Mouse (Mus musculus) lung, embryonic 15.5 days (tissue): ENCODE results near the gene 4930402K13Rik. TPM values are rescaled to one million over a fixed set of nuclear protein-coding genes. Genes with fewer than 3 reads are reported as not detected.
"Not testable (repeated sequence)": the region's sequence is repeated elsewhere in the genome, so short reads cannot be mapped to it uniquely, and the experiment has no call there.

ENCODE experiments used
- ATAC-seq: fragments of 200-750 bp; cut with Nextera tagmentation; 2 replicates; pipeline ENCODE4 v1.8.0; 2017; ENCODE audit warnings: moderate number of reproducible peaks, borderline replicate concordance; ENCODE audit not compliant: low FRiP score, low TSS enrichment; ENCODE audit errors: extremely low read depth
- H3K27ac ChIP-seq: fragments of 300-500 bp; sonication (generic); 2 replicates; pipeline ENCODE4 v1.5.1; 2015; ENCODE audit warnings: moderate library complexity, mild to moderate bottlenecking, inconsistent platforms
- H3K27me3 ChIP-seq: fragments of 300-500 bp; sonication (generic); 2 replicates; pipeline ENCODE4 v1.6.1; 2015; ENCODE audit warnings: inconsistent platforms
- H3K36me3 ChIP-seq: fragments of 300-500 bp; sonication (generic); 2 replicates; pipeline ENCODE4 v1.6.1; 2015; ENCODE audit warnings: inconsistent platforms
- H3K4me1 ChIP-seq: fragments of 300-500 bp; sonication (generic); 2 replicates; pipeline ENCODE4 v1.6.1; 2015; ENCODE audit warnings: inconsistent platforms
- H3K4me2 ChIP-seq: fragments of 300-500 bp; sonication (generic); 2 replicates; pipeline ENCODE4 v1.6.1; 2015; ENCODE audit warnings: inconsistent platforms, mild to moderate bottlenecking, moderate library complexity
- H3K4me3 ChIP-seq: fragments of 300-500 bp; sonication (generic); 2 replicates; pipeline ENCODE4 v1.5.1; 2015; ENCODE audit warnings: mild to moderate bottlenecking, inconsistent platforms
- H3K9ac ChIP-seq: fragments of 300-500 bp; sonication (generic); 2 replicates; pipeline ENCODE4 v1.6.1; 2015; ENCODE audit warnings: inconsistent platforms
- H3K9me3 ChIP-seq: fragments of 300-500 bp; sonication (generic); 2 replicates; pipeline ENCODE4 v1.6.1; 2016; ENCODE audit warnings: inconsistent platforms
- WGBS: fragments of 180-500 bp; shearing (Covaris S2); methylation state at CpG from one replicate; pipeline ENCODE4 v1.1.7; 2015; 5-methylcytosine and 5-hydroxymethylcytosine counted together
- polyA plus RNA-seq: library from polyadenylated mRNA; unstranded; fragments of >200 nt; fragmentation: Nextera tagmentation; extraction: Ambion mirVana; gene quantifications from 2 replicates; pipeline ENCODE4 v1.2.1, GENCODE M21; 2015

4930402K13Rik gene
- polyA plus RNA-seq: not detected in 2 replicates

- Histone ChIP-seq H3K4me3 (no peak within 1 kb of the TSS), H3K4me2 (no peak within 1 kb of the TSS), H3K4me1 (no peaks in the 10 kb centered on the region), H3K36me3 (no peaks in the 10 kb centered on the region), H3K9me3 (no peaks in the 10 kb centered on the region), H3K9ac (no peak within 1 kb of the TSS), H3K27ac (no peak within 1 kb of the TSS), H3K27me3 (no peaks in the 10 kb centered on the region)
- ATAC-seq: no peak
- WGBS: 91% methylated on average over 6 of the region's 6 CpGs
Observed at GRCm38 (mm10) chrX:9104262-9104661, at the start of gene 4930402K13Rik. Gene 4930402K13Rik (plus strand): TSS chrX:9104562.

- not testable (repeated sequence) for H3K9ac ChIP-seq, H3K4me1 ChIP-seq, H3K36me3 ChIP-seq, H3K27ac ChIP-seq, ATAC-seq, H3K4me2 ChIP-seq, H3K4me3 ChIP-seq, H3K27me3 ChIP-seq, H3K9me3 ChIP-seq
- 19% methylated on average over 7 of the region's 9 CpGs for WGBS
Observed at GRCm38 (mm10) chrX:9060952-9061351, 43.4 kb upstream of the 4930402K13Rik start.

- H3K27ac ChIP-seq: no peak overlapping the region
- H3K27me3 ChIP-seq: no peaks in the 10 kb centered on the region
- no peak for ATAC-seq
- no peaks in the 10 kb centered on the region for H3K9me3 ChIP-seq
- no peak overlapping the region for H3K4me2 ChIP-seq
- no peak overlapping the region for H3K4me3 ChIP-seq
- H3K4me1 ChIP-seq: no peaks in the 10 kb centered on the region
- WGBS: 80% methylated on average over 4 of the region's 4 CpGs
- no peaks in the 10 kb centered on the region for H3K36me3 ChIP-seq
- no peak overlapping the region for H3K9ac ChIP-seq
Observed at GRCm38 (mm10) chrX:9062101-9062500, 42.3 kb upstream of the 4930402K13Rik start.

DNA sequence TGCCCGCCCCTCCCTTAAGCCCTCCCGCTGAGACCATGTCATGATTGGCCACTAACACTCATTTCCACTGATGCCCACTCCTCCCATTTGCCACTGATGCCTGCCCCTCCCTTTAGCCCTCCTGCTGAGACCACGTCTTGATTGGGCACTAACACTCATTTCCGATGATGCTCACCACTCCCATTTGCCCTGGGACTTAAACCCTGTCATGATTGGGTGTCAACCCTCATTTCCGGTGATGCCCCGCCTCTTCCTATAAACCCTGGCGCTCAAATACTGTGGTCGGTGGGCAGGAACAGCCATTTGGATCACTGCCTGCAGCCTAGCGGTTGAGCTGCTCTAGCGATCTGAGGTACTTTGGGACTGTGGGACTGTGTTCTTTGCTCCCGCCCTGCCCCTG lies 41.6 kb upstream of the 4930402K13Rik start, which contains the start of gene Fthl17f:
Fthl17f (plus strand) TSS at position 301 of the 400 bp plus-strand sequence.
- not testable (repeated sequence) for H3K27me3 ChIP-seq, H3K4me2 ChIP-seq, H3K36me3 ChIP-seq, H3K9me3 ChIP-seq, H3K27ac ChIP-seq, H3K4me1 ChIP-seq, ATAC-seq, H3K4me3 ChIP-seq, H3K9ac ChIP-seq
- WGBS: 87% methylated on average over 11 of the region's 11 CpGs

- ATAC-seq, H3K9ac ChIP-seq, H3K9me3 ChIP-seq, H3K27me3 ChIP-seq, H3K4me2 ChIP-seq, H3K4me3 ChIP-seq, H3K36me3 ChIP-seq, H3K27ac ChIP-seq, H3K4me1 ChIP-seq: not testable (repeated sequence)
- 16% methylated on average over 8 of the region's 10 CpGs for WGBS
Observed at GRCm38 (mm10) chrX:9077699-9078098, 26.7 kb upstream of the 4930402K13Rik start.

DNA sequence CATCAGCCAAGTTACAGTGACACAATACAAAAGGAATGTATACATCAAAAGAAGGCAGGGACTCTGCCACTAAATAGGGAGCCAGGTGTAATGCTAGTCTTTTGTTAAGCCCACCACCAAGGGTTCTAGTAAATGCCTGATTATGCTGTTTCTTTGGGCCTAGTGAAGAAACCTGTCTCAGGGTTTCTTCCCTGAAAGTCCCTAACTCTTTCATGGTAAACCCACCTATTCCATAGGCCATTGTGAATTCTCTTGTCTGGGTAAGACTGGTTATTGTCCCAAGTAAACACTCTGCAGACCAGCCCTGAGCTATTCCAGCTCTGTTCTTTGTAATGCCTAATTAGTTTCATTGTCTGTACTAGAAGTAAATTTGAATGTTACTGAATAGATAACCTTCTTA lies 9.3 kb upstream of the 4930402K13Rik start:
- not testable (repeated sequence) for ATAC-seq, H3K36me3 ChIP-seq, H3K4me3 ChIP-seq, H3K4me1 ChIP-seq, H3K4me2 ChIP-seq, H3K27ac ChIP-seq, H3K9ac ChIP-seq, H3K27me3 ChIP-seq, H3K9me3 ChIP-seq

DNA sequence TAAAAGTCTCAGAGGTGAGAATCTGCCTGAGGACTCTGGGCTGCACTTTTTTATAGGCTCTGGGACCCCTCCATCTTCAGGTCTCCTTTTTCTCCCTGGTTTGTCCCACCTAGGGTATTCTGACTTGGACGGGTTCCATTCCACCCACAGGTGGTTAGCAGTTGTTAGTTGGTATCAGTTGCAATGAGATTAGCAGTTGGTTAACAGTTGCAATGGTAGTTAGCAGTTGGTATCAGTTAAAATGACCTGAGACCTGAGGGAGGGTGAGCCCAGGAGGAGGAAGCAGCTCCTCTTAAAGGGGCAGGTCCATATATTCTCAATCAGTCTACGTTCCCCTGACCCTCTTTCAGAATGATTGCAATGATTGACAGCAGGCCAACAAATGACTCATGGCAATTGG lies 6.0 kb downstream of the 4930402K13Rik start:
- no peak for ATAC-seq
- Histone ChIP-seq H3K36me3 (no peaks in the 10 kb centered on the region), H3K9me3 (no peaks in the 10 kb centered on the region), H3K27me3 (no peaks in the 10 kb centered on the region), H3K4me3 (no peak overlapping the region), H3K4me2 (no peak overlapping the region), H3K4me1 (no peaks in the 10 kb centered on the region), H3K27ac (no peak overlapping the region), H3K9ac (no peak overlapping the region)
- 58% methylated on average over 2 of the region's 2 CpGs for WGBS

DNA sequence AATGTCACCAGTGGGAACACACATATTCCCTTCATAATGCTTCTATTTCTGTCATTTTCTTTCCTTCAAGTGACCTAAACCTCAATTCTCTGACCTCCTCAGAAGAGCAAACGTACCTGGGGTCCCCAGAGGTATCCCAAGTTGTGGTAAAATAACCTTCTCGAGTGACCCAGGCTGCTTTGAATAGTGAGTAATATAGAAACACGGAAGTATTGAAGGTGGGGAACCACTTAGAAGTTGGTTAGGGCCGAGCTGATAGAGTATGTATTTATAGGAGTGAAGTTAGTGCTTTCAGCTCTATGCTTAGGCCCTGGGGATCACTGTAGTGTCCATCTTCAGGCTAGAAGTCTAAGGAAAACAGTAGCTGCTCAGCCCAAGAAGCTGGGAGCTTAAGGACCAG lies 20.6 kb downstream of the 4930402K13Rik start:
- H3K4me1 ChIP-seq: no peaks in the 10 kb centered on the region
- no peaks in the 10 kb centered on the region for H3K9me3 ChIP-seq
- H3K4me2 ChIP-seq: no peak overlapping the region
- no peak overlapping the region for H3K4me3 ChIP-seq
- no peaks in the 10 kb centered on the region for H3K27me3 ChIP-seq
- no peak overlapping the region for H3K9ac ChIP-seq
- H3K27ac ChIP-seq: no peak overlapping the region
- H3K36me3 ChIP-seq: no peaks in the 10 kb centered on the region
- ATAC-seq: no peak
- WGBS: 55% methylated on average over 4 of the region's 4 CpGs

DNA sequence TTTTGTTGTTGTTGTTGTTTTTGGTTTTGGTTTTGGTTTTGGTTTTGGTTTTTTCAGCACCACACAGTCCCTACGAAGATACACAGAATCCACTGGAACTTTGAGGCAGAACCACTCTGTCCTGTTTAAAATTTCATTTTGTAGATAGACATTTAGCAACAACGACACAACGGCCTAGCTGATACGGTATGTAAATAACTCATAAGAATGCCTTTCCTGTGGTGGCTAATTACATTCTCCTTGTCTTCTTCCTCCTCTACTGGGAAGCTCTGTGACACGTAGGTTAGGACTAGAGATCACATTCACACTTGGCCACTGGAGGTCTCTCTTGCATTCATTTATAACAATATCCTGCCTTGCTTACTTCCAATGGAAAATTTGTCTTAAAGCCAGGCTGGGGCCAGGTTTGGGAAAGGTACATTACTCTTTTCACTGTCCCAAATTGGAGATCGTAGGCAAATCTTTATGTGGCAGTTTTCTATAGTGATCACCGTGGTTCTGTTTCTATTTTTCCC lies 24.0 kb downstream of the 4930402K13Rik start:
- Histone ChIP-seq H3K9ac (no peak overlapping the region), H3K36me3 (no peaks in the 10 kb centered on the region), H3K4me3 (no peak overlapping the region), H3K27me3 (no peaks in the 10 kb centered on the region), H3K4me2 (no peak overlapping the region), H3K9me3 (no peaks in the 10 kb centered on the region), H3K4me1 (no peaks in the 10 kb centered on the region), H3K27ac (no peak overlapping the region)
- WGBS: 33% methylated on average over 7 of the region's 7 CpGs
- ATAC-seq: no peak

GRCm38 (mm10) chrX:9139290-9139948 lies 35.1 kb downstream of the 4930402K13Rik start:
- no peak overlapping the region for H3K4me3 ChIP-seq
- H3K27ac ChIP-seq: no peak overlapping the region
- no peak for ATAC-seq
- 52% methylated on average over 4 of the region's 4 CpGs for WGBS
- no peak overlapping the region for H3K4me2 ChIP-seq
- H3K36me3 ChIP-seq: no peaks in the 10 kb centered on the region
- no peaks in the 10 kb centered on the region for H3K4me1 ChIP-seq
- no peaks in the 10 kb centered on the region for H3K27me3 ChIP-seq
- H3K9ac ChIP-seq: no peak overlapping the region
- H3K9me3 ChIP-seq: no peaks in the 10 kb centered on the region

GRCm38 (mm10) chrX:9142669-9143068 lies 38.3 kb downstream of the 4930402K13Rik start:
- no peak overlapping the region for H3K27ac ChIP-seq
- no peak overlapping the region for H3K4me2 ChIP-seq
- no peak overlapping the region for H3K9ac ChIP-seq
- ATAC-seq: no peak
- H3K4me1 ChIP-seq: no peaks in the 10 kb centered on the region
- no peaks in the 10 kb centered on the region for H3K9me3 ChIP-seq
- no peak overlapping the region for H3K4me3 ChIP-seq
- 51% methylated on average over 2 of the region's 2 CpGs for WGBS
- H3K36me3 ChIP-seq: no peaks in the 10 kb centered on the region
- no peaks in the 10 kb centered on the region for H3K27me3 ChIP-seq
